Mouse (Mus musculus): Measurements from ENCODE around the gene Naa10.

GRCm38 (mm10) chrX:73916945-73917344 lies 4.8 kb downstream of the Naa10 start:
- TF ChIP-seq CTCF (IDR thresholded peaks at IDR 0.05; ENCODE audit: borderline replicate concordance, insufficient read depth, low read length) (no peak), POLR2A (IDR thresholded peaks at IDR 0.05; ENCODE audit: low read depth, low read length) (no peak)
